Mouse (Mus musculus) liver, postnatal 0 days (tissue): ENCODE measurements around the gene Htr7.

ENCODE experiments used
- CTCF ChIP-seq: sonication (generic); IDR thresholded peaks from 2 replicates; pipeline ENCODE4 v1.5.1; 2016; ENCODE audit warnings: antibody characterized with exemption, low read depth
- EP300 ChIP-seq: IDR thresholded peaks from 2 replicates; pipeline ENCODE4 v1.6.1; 2016; ENCODE audit warnings: antibody characterized with exemption, low read depth, mild to moderate bottlenecking

DNA sequence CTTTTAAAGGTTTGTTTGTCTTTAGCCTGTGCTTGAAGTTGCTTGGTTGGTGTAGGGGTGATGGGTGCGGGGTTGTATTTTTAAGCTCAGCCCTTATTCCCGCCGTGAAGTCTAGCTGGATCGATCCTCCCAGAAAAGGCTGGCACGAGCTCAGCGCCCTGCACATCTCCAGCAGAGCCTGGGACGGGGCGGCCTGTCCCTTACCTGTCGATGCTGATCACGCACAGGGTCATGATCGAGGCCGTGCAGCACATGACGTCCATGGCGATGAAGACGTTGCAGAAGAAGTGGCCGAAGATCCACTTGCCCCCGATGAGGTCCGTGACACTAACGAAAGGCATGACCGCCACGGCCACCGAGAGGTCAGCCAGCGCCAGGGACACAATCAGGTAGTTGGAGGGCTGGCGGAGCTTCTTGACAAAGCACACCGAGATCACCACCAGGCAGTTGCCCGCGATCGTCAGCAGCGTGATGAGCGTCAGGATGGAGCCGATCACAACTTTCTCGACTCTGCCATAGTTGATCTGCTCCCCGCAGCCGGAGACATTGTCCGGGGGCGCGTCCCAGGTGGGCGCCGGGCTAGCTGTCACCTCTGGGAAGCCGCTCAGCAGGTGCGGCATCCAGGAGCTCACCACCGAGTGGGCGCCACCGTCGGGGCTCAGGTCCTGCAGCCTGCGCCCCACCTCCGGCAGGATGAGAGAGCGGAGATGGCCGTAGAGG is 645 bp downstream of the Htr7 start:
- no peak for TF ChIP-seq CTCF
- no peak for TF ChIP-seq EP300
